Mouse (Mus musculus) monocyte, adult 5-6 weeks (primary cell): Measurements from ENCODE around the gene Glipr1l2. TPM values are rescaled to one million over a fixed set of nuclear protein-coding genes. Genes with fewer than 3 reads are reported as not detected.

ENCODE experiments used
- total RNA-seq: library from RNA; stranded (forward); fragments of 200-1000, 200-491, 200-594 nt; gene quantifications from 3 replicates; pipeline ENCODE4 v1.2.3, GENCODE M21; 2017

The Glipr1l2 gene
- total RNA-seq, 1 experiment from 2014 or later, result not detected

Other genes starting within 250 kb of the Glipr1l2 start
- gene Krr1, start 110.7 kb upstream of the Glipr1l2 start, total RNA-seq, result 29.9 to 37.7 TPM (median 33.8 TPM) in 3 replicates
- 136 to 239 TPM (median 213 TPM) in 3 replicates for gene Glipr1, start 80.7 kb upstream of the Glipr1l2 start, total RNA-seq
- not detected in 3 replicates for gene Glipr1l1, start 23.2 kb upstream of the Glipr1l2 start, total RNA-seq
- not detected in 3 replicates for gene Glipr1l3, start 77.0 kb downstream of the Glipr1l2 start, total RNA-seq
- gene Caps2, start 80.3 kb downstream of the Glipr1l2 start, total RNA-seq, result not detected in 3 replicates
- not detected in 3 replicates for gene Kcnc2, start 187.8 kb downstream of the Glipr1l2 start, total RNA-seq